Mouse (Mus musculus) gastrocnemius, adult 8-10 months (tissue): Measurements from ENCODE around the gene Ing5. TPM values are rescaled to one million over a fixed set of nuclear protein-coding genes. Genes with fewer than 3 reads are reported as not detected.
"Not testable (repeated sequence)": the region's sequence is repeated elsewhere in the genome, so short reads cannot be mapped to it uniquely, and the experiment has no call there.

Experiments used
- DNase-seq, 2 experiments: peaks; one replicate each; pipeline ENCODE4 v3.0.0; 2022; ENCODE audit warnings: low spot score in 2 of 2
- total RNA-seq, 4 experiments: library from RNA; stranded (reverse); gene quantifications; 2 replicates each; pipeline ENCODE4 v1.2.4; 2022

The Ing5 gene
- total RNA-seq, 4 experiments from 2014 or later: 3.7 to 6.6 (median 4.0) TPM

DNA sequence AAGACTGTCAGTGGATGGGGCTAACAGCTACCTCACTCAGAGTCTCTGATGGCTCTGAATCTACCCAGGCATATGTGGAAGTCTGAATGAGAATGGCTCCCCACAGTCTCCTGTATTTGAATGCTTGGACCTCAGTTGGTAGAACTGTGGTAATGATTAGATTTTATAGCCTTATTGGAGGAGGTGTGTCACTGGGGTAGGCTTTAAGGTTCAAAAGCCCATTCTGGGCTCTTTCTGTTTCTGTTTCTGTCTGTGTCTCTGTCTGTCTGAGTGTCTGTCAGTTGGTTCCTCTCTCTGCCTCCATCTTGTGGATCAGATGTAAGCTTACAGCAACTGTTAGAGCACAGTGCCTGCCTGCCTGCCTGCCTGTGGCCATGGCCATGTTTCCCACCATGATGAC is 55.9 kb downstream of the Ing5 start:
- no peak for DNase-seq

DNA sequence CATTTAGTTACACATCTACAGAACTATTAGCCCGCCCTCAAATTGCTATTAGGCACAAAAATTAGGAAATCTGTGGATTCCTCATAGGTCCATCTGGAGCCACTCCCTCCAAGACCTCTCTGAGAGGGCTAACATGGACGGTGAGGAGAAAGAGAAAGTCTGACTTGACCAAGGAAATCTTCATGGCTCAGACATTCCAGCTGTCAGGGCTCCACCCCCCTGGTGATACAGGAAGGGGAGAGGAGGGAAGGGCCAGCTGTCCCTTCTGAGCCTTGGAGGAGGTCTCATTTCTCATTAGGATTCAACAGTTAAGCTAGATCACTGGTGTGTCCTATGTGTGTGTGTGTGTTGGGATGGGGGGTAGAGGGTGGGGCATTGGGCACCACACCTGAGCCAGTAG is 57.3 kb downstream of the Ing5 start, which contains the start of gene Gal3st2:
Gene Gal3st2 (plus strand): TSS at position 259 of the 400 bp plus-strand sequence.
- not testable (repeated sequence) for DNase-seq

Other genes starting within 250 kb of the Ing5 start
- 100 to 1,000 TPM in 2 of 4 experiments, 10 to 100 TPM in 2; 89.9 to 104 (median 96.5) TPM for gene Stk25, start 145.3 kb upstream of the Ing5 start, total RNA-seq
- gene Bok, start 118.3 kb upstream of the Ing5 start, total RNA-seq: 1 to 10 TPM in 3 of 4 experiments, under 1 TPM in 1; 0.41 to 1.2 (median 1.0) TPM
- 10 to 100 TPM; 26.7 to 33.4 (median 29.2) TPM for gene Atg4b, start 52.5 kb upstream of the Ing5 start, total RNA-seq
- 100 to 1,000 TPM in 1 of 4 experiments, 10 to 100 TPM in 3; 66.2 to 113 (median 91.9) TPM for gene Thap4, start 49.1 kb upstream of the Ing5 start, total RNA-seq
- 10 to 100 TPM; 14.8 to 17.3 (median 16.1) TPM for gene Dtymk, start 2.0 kb upstream of the Ing5 start, total RNA-seq
- 10 to 100 TPM; 22.7 to 25.0 (median 24.4) TPM for gene D2hgdh, start 20.9 kb downstream of the Ing5 start, total RNA-seq
- not detected for gene Gal3st2, start 57.3 kb downstream of the Ing5 start, total RNA-seq
- gene Gal3st2b, start 114.3 kb downstream of the Ing5 start, total RNA-seq: under 1 TPM in 2 of 4 experiments, not detected in 2; 0.12 to 0.16 TPM
- under 1 TPM in 2 of 4 experiments, not detected in 2; 0.02 to 0.04 TPM for gene Gal3st2c, start 186.5 kb downstream of the Ing5 start, total RNA-seq
- not detected for gene Neu4, start 216.5 kb downstream of the Ing5 start, total RNA-seq
- gene Pdcd1, start 248.6 kb downstream of the Ing5 start, total RNA-seq: not detected